Mouse (Mus musculus) forebrain, embryonic 12.5 days (tissue): ENCODE data around the gene Armc2. TPM values are rescaled to one million over a fixed set of nuclear protein-coding genes. Genes with fewer than 3 reads are reported as not detected.

Experiments
- ATAC-seq: fragments of 200-750 bp; cut with Nextera tagmentation; 2 replicates; pipeline ENCODE4 v1.8.0; 2017; ENCODE audit warnings: moderate TSS enrichment; ENCODE audit not compliant: low FRiP score
- H3K27ac ChIP-seq: fragments of 300-500 bp; sonication (generic); 2 replicates; pipeline ENCODE4 v1.5.1; 2016; ENCODE audit warnings: mild to moderate bottlenecking
- H3K27me3 ChIP-seq: fragments of 300-500 bp; sonication (generic); 2 replicates; pipeline ENCODE4 v1.6.1; 2016; ENCODE audit warnings: mild to moderate bottlenecking
- H3K36me3 ChIP-seq: fragments of 300-500 bp; sonication (generic); replicated peaks from 2 replicates; pipeline ENCODE4 v1.6.1; 2016; ENCODE audit warnings: mild to moderate bottlenecking
- H3K4me1 ChIP-seq: fragments of 300-500 bp; sonication (generic); 2 replicates; pipeline ENCODE4 v1.6.1; 2016
- H3K4me2 ChIP-seq: fragments of 300-500 bp; sonication (generic); 2 replicates; pipeline ENCODE4 v1.6.1; 2016; ENCODE audit warnings: mild to moderate bottlenecking, moderate library complexity
- H3K4me3 ChIP-seq: fragments of 300-500 bp; sonication (generic); replicated peaks from 2 replicates; pipeline ENCODE4 v1.5.1; 2016; ENCODE audit warnings: mild to moderate bottlenecking
- H3K9ac ChIP-seq: fragments of 300-500 bp; sonication (generic); 2 replicates; pipeline ENCODE4 v1.6.1; 2016; ENCODE audit warnings: mild to moderate bottlenecking
- H3K9me3 ChIP-seq: fragments of 300-500 bp; sonication (generic); 2 replicates; pipeline ENCODE4 v1.6.1; 2016
- WGBS: fragments of 180-500 bp; shearing (Covaris S2); methylation state at CpG from one replicate; pipeline ENCODE4 v1.1.7; 2016; 5-methylcytosine and 5-hydroxymethylcytosine counted together
- polyA plus RNA-seq: library from polyadenylated mRNA; unstranded; fragments of >200 nt; fragmentation: Nextera tagmentation; extraction: Ambion mirVana; gene quantifications from 2 replicates; pipeline ENCODE4 v1.2.1, GENCODE M21; 2016

Gene Armc2
- 3.6 and 4.6 TPM in 2 replicates for polyA plus RNA-seq

GRCm38 (mm10) chr10:42018016-42018949 lies at the start of gene Armc2:
Gene Armc2 (minus strand): TSS chr10:42018442.
- peak; percentile 98 for ATAC-seq
- H3K9ac ChIP-seq, result peak within 1 kb of the TSS; percentile 66
- WGBS, result 2% methylated on average over 58 of the region's 58 CpGs
- H3K4me1 ChIP-seq, result peaks cover 11% of the 10 kb centered on the region
- peak within 1 kb of the TSS; percentile 60 for H3K4me3 ChIP-seq
- no peaks in the 10 kb centered on the region for H3K36me3 ChIP-seq
- no peaks in the 10 kb centered on the region for H3K9me3 ChIP-seq
- H3K4me2 ChIP-seq, result peak within 1 kb of the TSS; percentile 82
- H3K27ac ChIP-seq, result no peak within 1 kb of the TSS
- H3K27me3 ChIP-seq, result peaks cover 19% of the 10 kb centered on the region

GRCm38 (mm10) chr10:42064446-42064845 lies 46.2 kb upstream of the Armc2 start:
- H3K27me3 ChIP-seq, result no peaks in the 10 kb centered on the region
- H3K9ac ChIP-seq, result no peak overlapping the region
- no peak overlapping the region for H3K4me3 ChIP-seq
- no peaks in the 10 kb centered on the region for H3K4me1 ChIP-seq
- 66% methylated on average over 5 of the region's 5 CpGs for WGBS
- no peak for ATAC-seq
- no peak overlapping the region for H3K27ac ChIP-seq
- no peak overlapping the region for H3K4me2 ChIP-seq
- 0 out of 2 replicates have a peak, but pooled peaks cover 2% of the 10 kb centered on the region for H3K9me3 ChIP-seq
- H3K36me3 ChIP-seq, result no peaks in the 10 kb centered on the region

GRCm38 (mm10) chr10:42059522-42059921 lies 41.3 kb upstream of the Armc2 start:
- H3K9ac ChIP-seq, result no peak overlapping the region
- no peaks in the 10 kb centered on the region for H3K36me3 ChIP-seq
- H3K4me2 ChIP-seq, result no peak overlapping the region
- no peaks in the 10 kb centered on the region; the same call in 1 of the 2 replicates for H3K4me1 ChIP-seq
- H3K27ac ChIP-seq, result no peak overlapping the region
- 94% methylated on average over 8 of the region's 8 CpGs for WGBS
- no peaks in the 10 kb centered on the region for H3K27me3 ChIP-seq
- no peak overlapping the region for H3K4me3 ChIP-seq
- ATAC-seq, result no peak
- 0 out of 2 replicates have a peak, but pooled peaks cover 2% of the 10 kb centered on the region for H3K9me3 ChIP-seq

GRCm38 (mm10) chr10:42057746-42058145 lies 39.5 kb upstream of the Armc2 start:
- 84% methylated on average over 12 of the region's 12 CpGs for WGBS
- no peaks in the 10 kb centered on the region for H3K36me3 ChIP-seq
- H3K4me2 ChIP-seq, result no peak overlapping the region
- no peaks in the 10 kb centered on the region for H3K27me3 ChIP-seq
- H3K4me1 ChIP-seq, result no peaks in the 10 kb centered on the region; the same call in 1 of the 2 replicates
- no peak overlapping the region for H3K4me3 ChIP-seq
- H3K27ac ChIP-seq, result no peak overlapping the region
- H3K9ac ChIP-seq, result no peak overlapping the region
- no peak for ATAC-seq
- 0 out of 2 replicates have a peak, but pooled peaks cover 2% of the 10 kb centered on the region for H3K9me3 ChIP-seq

GRCm38 (mm10) chr10:42057231-42057601 lies 39.0 kb upstream of the Armc2 start:
- Histone ChIP-seq H3K27ac (no peak overlapping the region), H3K4me2 (no peak overlapping the region), H3K9ac (no peak overlapping the region), H3K36me3 (no peaks in the 10 kb centered on the region), H3K9me3 (0 out of 2 replicates have a peak, but pooled peaks cover 2% of the 10 kb centered on the region), H3K4me1 (no peaks in the 10 kb centered on the region; the same call in 1 of the 2 replicates), H3K4me3 (no peak overlapping the region), H3K27me3 (no peaks in the 10 kb centered on the region)
- no peak for ATAC-seq
- WGBS, result 69% methylated on average over 11 of the region's 11 CpGs

- Histone ChIP-seq H3K9ac (no peak overlapping the region), H3K4me2 (no peak overlapping the region), H3K27ac (no peak overlapping the region), H3K9me3 (0 out of 2 replicates have a peak, but pooled peaks cover 2% of the 10 kb centered on the region), H3K4me1 (no peaks in the 10 kb centered on the region; the same call in 1 of the 2 replicates), H3K36me3 (no peaks in the 10 kb centered on the region), H3K27me3 (no peaks in the 10 kb centered on the region), H3K4me3 (no peak overlapping the region)
- no peak for ATAC-seq
- 83% methylated on average over 18 of the region's 18 CpGs for WGBS
These were observed 38.4 kb upstream of the Armc2 start for GRCm38 (mm10) chr10:42056486-42057230.

GRCm38 (mm10) chr10:42055224-42056165 lies 37.3 kb upstream of the Armc2 start:
- Histone ChIP-seq H3K27me3 (no peaks in the 10 kb centered on the region), H3K4me3 (no peak overlapping the region), H3K4me2 (0 out of 2 replicates have a peak overlapping the region, but pooled peaks have one; percentile 13), H3K9ac (no peak overlapping the region), H3K4me1 (no peaks in the 10 kb centered on the region; the same call in 1 of the 2 replicates), H3K36me3 (no peaks in the 10 kb centered on the region), H3K9me3 (0 out of 2 replicates have a peak, but pooled peaks cover 2% of the 10 kb centered on the region), H3K27ac (no peak overlapping the region)
- WGBS, result 71% methylated on average over 28 of the region's 29 CpGs
- peak; percentile 69; the same call in 1 of the 2 replicates for ATAC-seq

- WGBS, result 87% methylated on average over 6 of the region's 6 CpGs
- no peak overlapping the region for H3K4me3 ChIP-seq
- no peak overlapping the region for H3K27ac ChIP-seq
- ATAC-seq, result no peak
- no peaks in the 10 kb centered on the region for H3K9me3 ChIP-seq
- H3K36me3 ChIP-seq, result no peaks in the 10 kb centered on the region
- no peak overlapping the region for H3K9ac ChIP-seq
- H3K4me1 ChIP-seq, result no peaks in the 10 kb centered on the region
- H3K4me2 ChIP-seq, result no peak overlapping the region
- no peaks in the 10 kb centered on the region for H3K27me3 ChIP-seq
These were observed 32.8 kb upstream of the Armc2 start for GRCm38 (mm10) chr10:42051069-42051468.

- Histone ChIP-seq H3K9ac (no peak overlapping the region), H3K4me2 (no peak overlapping the region), H3K4me3 (no peak overlapping the region), H3K36me3 (no peaks in the 10 kb centered on the region), H3K9me3 (no peaks in the 10 kb centered on the region), H3K4me1 (no peaks in the 10 kb centered on the region), H3K27ac (no peak overlapping the region), H3K27me3 (no peaks in the 10 kb centered on the region)
- 88% methylated on average over 8 of the region's 8 CpGs for WGBS
- ATAC-seq, result no peak
These were observed 30.4 kb upstream of the Armc2 start for GRCm38 (mm10) chr10:42048648-42049047.

- Histone ChIP-seq H3K9ac (no peak overlapping the region), H3K4me2 (no peak overlapping the region), H3K9me3 (no peaks in the 10 kb centered on the region), H3K27me3 (no peaks in the 10 kb centered on the region), H3K4me3 (no peak overlapping the region), H3K4me1 (no peaks in the 10 kb centered on the region), H3K27ac (no peak overlapping the region), H3K36me3 (no peaks in the 10 kb centered on the region)
- 87% methylated on average over 10 of the region's 10 CpGs for WGBS
- ATAC-seq, result no peak
These were observed 26.3 kb upstream of the Armc2 start for GRCm38 (mm10) chr10:42044574-42044973.

- no peak for ATAC-seq
- 91% methylated on average over 3 of the region's 3 CpGs for WGBS
- no peak overlapping the region for H3K27ac ChIP-seq
These were observed 25.1 kb upstream of the Armc2 start for GRCm38 (mm10) chr10:42043307-42043706.

More at GRCm38 (mm10) chr10:42043307-42043706, 25.1 kb upstream of the Armc2 start:
- Histone ChIP-seq H3K27me3 (no peaks in the 10 kb centered on the region), H3K9ac (no peak overlapping the region), H3K4me2 (no peak overlapping the region), H3K4me3 (no peak overlapping the region), H3K36me3 (no peaks in the 10 kb centered on the region), H3K9me3 (no peaks in the 10 kb centered on the region), H3K4me1 (no peaks in the 10 kb centered on the region)
